Mouse (Mus musculus) retina, postnatal 1 day (tissue): Measurements from ENCODE around the gene Tmem117.
A peak's percentile ranks its signal among the peaks of the same experiment; 100 is the strongest.

ENCODE experiments used
- DNase-seq: peaks from one replicate; pipeline ENCODE4 v3.0.0-alpha.2; 2012

The Tmem117 gene

GRCm38 (mm10) chr15:94628830-94629601 is at the start of gene Tmem117:
Gene Tmem117 (plus strand): TSS chr15:94629232.
- peak; percentile 64 for DNase-seq

- no peak for DNase-seq
Measured at GRCm38 (mm10) chr15:94582000-94582593, 46.9 kb upstream of the Tmem117 start.

GRCm38 (mm10) chr15:94583153-94583552 is 45.9 kb upstream of the Tmem117 start:
- no peak for DNase-seq

GRCm38 (mm10) chr15:94584738-94585137 is 44.3 kb upstream of the Tmem117 start:
- no peak for DNase-seq

GRCm38 (mm10) chr15:94587826-94588715 is 41.0 kb upstream of the Tmem117 start:
- no peak for DNase-seq

- DNase-seq = peak; percentile 98
Measured at GRCm38 (mm10) chr15:94589219-94590075, 39.6 kb upstream of the Tmem117 start, which contains the start of gene Twf1. Gene Twf1 (minus strand): TSS chr15:94589889.

GRCm38 (mm10) chr15:94590083-94590482 is 38.9 kb upstream of the Tmem117 start:
- DNase-seq = no peak

- no peak for DNase-seq
Measured at GRCm38 (mm10) chr15:94591356-94591755, 37.7 kb upstream of the Tmem117 start.

GRCm38 (mm10) chr15:94593586-94593985 is 35.4 kb upstream of the Tmem117 start:
- no peak for DNase-seq

GRCm38 (mm10) chr15:94600145-94600707 is 28.8 kb upstream of the Tmem117 start:
- DNase-seq = no peak

- peak; percentile 59 for DNase-seq
Measured at GRCm38 (mm10) chr15:94601339-94601738, 27.7 kb upstream of the Tmem117 start.

- no peak for DNase-seq
Measured at GRCm38 (mm10) chr15:94602441-94602840, 26.6 kb upstream of the Tmem117 start.

GRCm38 (mm10) chr15:94607768-94608167 is 21.3 kb upstream of the Tmem117 start:
- DNase-seq = no peak

- no peak for DNase-seq
Measured at GRCm38 (mm10) chr15:94616036-94616435, 13.0 kb upstream of the Tmem117 start.

GRCm38 (mm10) chr15:94620909-94621308 is 8.1 kb upstream of the Tmem117 start:
- DNase-seq = no peak

- DNase-seq = no peak
Measured at GRCm38 (mm10) chr15:94628463-94628829, 586 bp upstream of the Tmem117 start.

GRCm38 (mm10) chr15:94630553-94630952 is 1.5 kb downstream of the Tmem117 start:
- DNase-seq = no peak

- DNase-seq = no peak
Measured at GRCm38 (mm10) chr15:94634524-94634923, 5.5 kb downstream of the Tmem117 start.

- DNase-seq = no peak
Measured at GRCm38 (mm10) chr15:94638207-94638606, 9.2 kb downstream of the Tmem117 start.

GRCm38 (mm10) chr15:94639126-94639525 is 10.1 kb downstream of the Tmem117 start:
- DNase-seq = no peak

GRCm38 (mm10) chr15:94646012-94646411 is 17.0 kb downstream of the Tmem117 start:
- no peak for DNase-seq

GRCm38 (mm10) chr15:94648430-94648829 is 19.4 kb downstream of the Tmem117 start:
- peak; percentile 33 for DNase-seq
